Mouse (Mus musculus) liver, embryonic 14.5 days (tissue): ENCODE measurements around the gene Ddc. TPM values are rescaled to one million over a fixed set of nuclear protein-coding genes. Genes with fewer than 3 reads are reported as not detected.
A peak's percentile ranks its signal among the peaks of the same experiment; 100 is the strongest.

ENCODE experiments used
- ATAC-seq: fragments of 200-750 bp; cut with Nextera tagmentation; 2 replicates; pipeline ENCODE4 v1.8.0; 2017; ENCODE audit warnings: moderate number of reproducible peaks, mild to moderate bottlenecking, moderate library complexity; ENCODE audit not compliant: insufficient read depth
- DNase-seq, 3 experiments: peaks; one replicate each; pipeline ENCODE4 v3.0.0-alpha.2; 2012 to 2013; ENCODE audit warnings: low read depth in 3 of 3, low spot score in 3 of 3
- H3K27ac ChIP-seq: fragments of 300-500 bp; sonication (generic); 2 replicates; pipeline ENCODE4 v1.5.1; 2014; ENCODE audit warnings: moderate library complexity, mild to moderate bottlenecking, control low read depth, inconsistent platforms
- H3K27me3 ChIP-seq: fragments of 300-500 bp; sonication (generic); 2 replicates; pipeline ENCODE4 v1.6.1; 2014; ENCODE audit warnings: mild to moderate bottlenecking, low read length, moderate library complexity; ENCODE audit not compliant: control insufficient read depth, insufficient read depth
- H3K36me3 ChIP-seq: fragments of 300-500 bp; sonication (generic); replicated peaks from 2 replicates; pipeline ENCODE4 v1.6.1; 2014; ENCODE audit warnings: low read depth; ENCODE audit not compliant: control insufficient read depth, insufficient read depth
- H3K4me1 ChIP-seq, 2 experiments: fragments of 200-500 bp in 1 of 2; fragments of 300-500 bp in 1 of 2; sonication (generic) in 1 of 2; replicated peaks; 2 replicates each; pipeline ENCODE4 v1.6.1; 2012 to 2014; ENCODE audit warnings: antibody characterized with exemption in 1 of 2, inconsistent platforms in 1 of 2, low read length in 1 of 2; ENCODE audit not compliant: control insufficient read depth in 2 of 2, insufficient read depth in 2 of 2
- H3K4me2 ChIP-seq: fragments of 300-500 bp; sonication (generic); 2 replicates; pipeline ENCODE4 v1.6.1; 2014; ENCODE audit warnings: low read depth, mild to moderate bottlenecking, control low read depth, moderate library complexity
- H3K4me3 ChIP-seq, 2 experiments: fragments of 200-500 bp in 1 of 2; fragments of 300-500 bp in 1 of 2; sonication (generic) in 1 of 2; 2 replicates each; pipeline ENCODE4 v1.5.1; 2012 to 2014; ENCODE audit warnings: low read depth in 2 of 2, low read length in 2 of 2, mild to moderate bottlenecking in 2 of 2, control low read depth in 1 of 2, inconsistent platforms in 1 of 2, moderate library complexity in 1 of 2; ENCODE audit not compliant: insufficient read depth in 1 of 2
- H3K9ac ChIP-seq: fragments of 300-500 bp; sonication (generic); replicated peaks from 2 replicates; pipeline ENCODE4 v1.6.1; 2014; ENCODE audit warnings: mild to moderate bottlenecking, control low read depth, moderate library complexity
- H3K9me3 ChIP-seq: fragments of 300-500 bp; sonication (generic); 2 replicates; pipeline ENCODE4 v1.6.1; 2016; ENCODE audit warnings: low read length, mixed read lengths; ENCODE audit not compliant: control insufficient read depth
- CTCF ChIP-seq: IDR thresholded peaks from 2 replicates; pipeline ENCODE4 v1.5.1; 2016; ENCODE audit warnings: antibody characterized with exemption, low read depth, control low read depth
- EP300 ChIP-seq: IDR thresholded peaks from 2 replicates; pipeline ENCODE4 v1.6.1; 2016; ENCODE audit warnings: antibody characterized with exemption, low read depth
- WGBS: fragments of 180-500 bp; shearing (Covaris S2); extraction: QIAGEN DNeasy Blood & Tissue Kit; methylation state at CpG from one replicate; pipeline ENCODE4 v1.1.7; 2014; ENCODE audit not compliant: insufficient replicate concordance; 5-methylcytosine and 5-hydroxymethylcytosine counted together
- polyA plus RNA-seq, 2 experiments: library from polyadenylated mRNA; depleted of rRNA in 1 of 2; stranded (reverse) in 1 of 2; unstranded in 1 of 2; fragments of >200 nt; fragmentation: Nextera tagmentation in 1 of 2; extraction: Ambion mirVana in 1 of 2; gene quantifications; 2 replicates each; pipeline versions ENCODE4 v1.2.1 to v1.2.3; 2012 to 2014

Gene Ddc
- polyA plus RNA-seq, 2 experiments: 4.3 to 7.4 TPM

GRCm38 (mm10) chr11:11823980-11824911 lies 73.7 kb downstream of the Ddc start:
- DNase-seq (no peak), ATAC-seq (peak; percentile 19; the same call in 1 of the 2 replicates)
- Histone ChIP-seq H3K4me2 (peak overlapping the region; percentile 24; the same call in 1 of the 2 replicates), H3K27ac (no peak overlapping the region; the same call in 1 of the 2 replicates), H3K4me3 (no peak overlapping the region), H3K9me3 (no peaks in the 10 kb centered on the region), H3K9ac (peak overlapping the region; percentile 34; the same call in 1 of the 2 replicates), H3K27me3 (peaks cover 11% of the 10 kb centered on the region), H3K4me1 (peaks cover 42 to 55% of the 10 kb centered on the region in 2 experiments), H3K36me3 (no peaks in the 10 kb centered on the region)
- no peak for TF ChIP-seq EP300
- no peak for TF ChIP-seq CTCF
- WGBS: 41% methylated on average over 12 of the region's 12 CpGs

- 44% methylated on average over 20 of the region's 20 CpGs for WGBS
- no peak for DNase-seq
- H3K27ac ChIP-seq: peak overlapping the region; percentile 66
- peak overlapping the region; percentile 55 for H3K9ac ChIP-seq
- H3K9me3 ChIP-seq: no peaks in the 10 kb centered on the region
- peak overlapping the region; percentile 52 for H3K4me2 ChIP-seq
- no peaks in the 10 kb centered on the region; the same call in 1 of the 2 replicates for H3K27me3 ChIP-seq
- no peaks in the 10 kb centered on the region for H3K36me3 ChIP-seq
- TF ChIP-seq EP300 (no peak), CTCF (no peak)
- H3K4me3 ChIP-seq: no peak overlapping the region
- ATAC-seq: peak; percentile 65
- H3K4me1 ChIP-seq: peaks cover 42 to 47% of the 10 kb centered on the region in 2 experiments
Observed at GRCm38 (mm10) chr11:11822181-11823095, 75.5 kb downstream of the Ddc start.

GRCm38 (mm10) chr11:11821387-11821975 lies 76.5 kb downstream of the Ddc start:
- ATAC-seq (no peak), DNase-seq (no peak)
- Histone ChIP-seq H3K9me3 (no peaks in the 10 kb centered on the region), H3K4me2 (peak overlapping the region; percentile 52), H3K36me3 (no peaks in the 10 kb centered on the region), H3K27me3 (no peaks in the 10 kb centered on the region; the same call in 1 of the 2 replicates), H3K9ac (peak overlapping the region; percentile 55), H3K4me3 (no peak overlapping the region), H3K27ac (peak overlapping the region; percentile 66), H3K4me1 (peaks cover 50 to 56% of the 10 kb centered on the region in 2 experiments)
- TF ChIP-seq CTCF (no peak), EP300 (no peak)
- WGBS: 28% methylated on average over 16 of the region's 16 CpGs

GRCm38 (mm10) chr11:11820737-11821136 lies 77.2 kb downstream of the Ddc start:
- DNase-seq: no peak
- peaks cover 55 to 60% of the 10 kb centered on the region in 2 experiments for H3K4me1 ChIP-seq
- 35% methylated on average over 3 of the region's 3 CpGs for WGBS

More at GRCm38 (mm10) chr11:11820737-11821136, 77.2 kb downstream of the Ddc start:
- Histone ChIP-seq H3K9me3 (no peaks in the 10 kb centered on the region), H3K36me3 (no peaks in the 10 kb centered on the region), H3K9ac (no peak overlapping the region), H3K27ac (peak overlapping the region; percentile 46), H3K4me2 (no peak overlapping the region), H3K4me3 (no peak overlapping the region), H3K27me3 (no peaks in the 10 kb centered on the region; the same call in 1 of the 2 replicates)
- ATAC-seq: no peak
- no peak for TF ChIP-seq CTCF
- TF ChIP-seq EP300: no peak
